ENCODE assay signal across 18 mouse cellular contexts in the genomic region with DNA sequence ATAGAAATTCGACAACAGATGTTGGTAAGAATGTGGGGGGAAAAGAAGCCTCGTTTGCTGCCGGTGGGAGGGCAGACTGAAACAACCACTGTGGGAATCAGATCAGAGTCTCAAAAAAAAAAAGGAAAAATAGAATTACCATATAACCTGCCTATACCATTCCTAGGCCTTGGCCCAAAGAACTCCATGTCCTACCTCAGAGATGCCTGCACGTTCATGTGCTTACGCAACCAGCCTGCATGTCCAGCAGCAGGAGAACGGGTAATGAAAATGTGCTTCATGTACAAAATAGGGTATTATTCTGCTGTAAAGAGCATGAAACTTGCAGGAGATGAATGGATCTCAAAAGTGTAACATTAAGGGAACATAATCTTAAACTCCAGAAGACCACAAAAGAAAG.
"Had no signal": no experiment of that assay in that cellular context is flagged by ENCODE, and none has a peak within 500 bp of the region (broad histone marks: within the 10 kb centered on the region; RNA-seq: fewer than 3 reads in every experiment).

No protein-coding gene starts in this region.

- H3K9ac ChIP-seq: intestine, embryonic 15.5 days; kidney, embryonic 15.5 days; liver, embryonic 12.5 days; liver, embryonic 15.5 days; midbrain, embryonic 12.5 days; midbrain, embryonic 15.5 days; neural tube, embryonic 13.5 days; stomach, embryonic 15.5 days had no signal

- H3K4me3 ChIP-seq: intestine, embryonic 15.5 days; kidney, embryonic 15.5 days; left cerebral cortex, adult 2 months; liver, embryonic 12.5 days; liver, embryonic 15.5 days; megakaryocyte, embryonic 14.5 days; midbrain, embryonic 12.5 days; midbrain, embryonic 15.5 days; neural tube, embryonic 13.5 days; stomach, embryonic 15.5 days had no signal

- H3K9me3 ChIP-seq: intestine, embryonic 15.5 days; kidney, embryonic 15.5 days; liver, embryonic 12.5 days; liver, embryonic 15.5 days; megakaryocyte, embryonic 14.5 days; midbrain, embryonic 12.5 days; midbrain, embryonic 15.5 days; neural tube, embryonic 13.5 days; stomach, embryonic 15.5 days had no signal

- H3K27ac ChIP-seq: intestine, embryonic 15.5 days; liver, embryonic 12.5 days; liver, embryonic 15.5 days; midbrain, embryonic 12.5 days; midbrain, embryonic 15.5 days; neural tube, embryonic 13.5 days had no signal

- H3K36me3 ChIP-seq: intestine, embryonic 15.5 days; kidney, embryonic 15.5 days; liver, embryonic 12.5 days; liver, embryonic 15.5 days; midbrain, embryonic 12.5 days; midbrain, embryonic 15.5 days; neural tube, embryonic 13.5 days; stomach, embryonic 15.5 days had no signal

- ATAC-seq: liver, embryonic 12.5 days; midbrain, embryonic 15.5 days had no signal

- H3K27me3 ChIP-seq: intestine, embryonic 15.5 days; kidney, embryonic 15.5 days; liver, embryonic 12.5 days; liver, embryonic 15.5 days; midbrain, embryonic 12.5 days; midbrain, embryonic 15.5 days; neural tube, embryonic 13.5 days; stomach, embryonic 15.5 days had no signal

- DNase-seq: kidney, adult 11 months; kidney, adult 8-10 months; kidney, postnatal 10 days; kidney, postnatal 36 days; layer of hippocampus, postnatal 36 days; right cerebral cortex, postnatal 25 days; spleen, adult 18-20 months; thymus, postnatal 25 days had no signal

- H3K4me2 ChIP-seq: intestine, embryonic 15.5 days; kidney, embryonic 15.5 days; liver, embryonic 12.5 days; liver, embryonic 15.5 days; midbrain, embryonic 12.5 days; midbrain, embryonic 15.5 days; neural tube, embryonic 13.5 days; stomach, embryonic 15.5 days had no signal
